Mouse (Mus musculus) heart, embryonic 11.5 days (tissue): ENCODE measurements around the gene Rab31. TPM values are rescaled to one million over a fixed set of nuclear protein-coding genes. Genes with fewer than 3 reads are reported as not detected.

Experiments
- ATAC-seq: fragments of 200-750 bp; cut with Nextera tagmentation; replicated peaks from 2 replicates; pipeline ENCODE4 v1.8.0; 2017; ENCODE audit warnings: moderate library complexity; ENCODE audit not compliant: insufficient number of reproducible peaks, low FRiP score, low TSS enrichment
- H3K27ac ChIP-seq: fragments of 300-500 bp; sonication (generic); 2 replicates; pipeline ENCODE4 v1.5.1; 2014; ENCODE audit warnings: mild to moderate bottlenecking, low read depth, low read length
- H3K27me3 ChIP-seq: fragments of 300-500 bp; sonication (generic); 2 replicates; pipeline ENCODE4 v1.6.1; 2014; ENCODE audit warnings: mild to moderate bottlenecking, low read length, mixed read lengths; ENCODE audit not compliant: control insufficient read depth, insufficient read depth
- H3K36me3 ChIP-seq: fragments of 300-500 bp; sonication (generic); 2 replicates; pipeline ENCODE4 v1.6.1; 2014; ENCODE audit warnings: mild to moderate bottlenecking, low read length, moderate library complexity, mixed read lengths; ENCODE audit not compliant: control insufficient read depth, insufficient read depth
- H3K4me1 ChIP-seq: fragments of 300-500 bp; sonication (generic); 2 replicates; pipeline ENCODE4 v1.6.1; 2014; ENCODE audit warnings: low read length; ENCODE audit not compliant: control insufficient read depth, insufficient read depth
- H3K4me2 ChIP-seq: fragments of 300-500 bp; sonication (generic); 2 replicates; pipeline ENCODE4 v1.6.1; 2014; ENCODE audit warnings: mild to moderate bottlenecking, moderate library complexity
- H3K4me3 ChIP-seq: fragments of 300-500 bp; sonication (generic); 2 replicates; pipeline ENCODE4 v1.5.1; 2014; ENCODE audit warnings: low read depth, low read length
- H3K9ac ChIP-seq: fragments of 300-500 bp; sonication (generic); 2 replicates; pipeline ENCODE4 v1.6.1; 2014; ENCODE audit warnings: mild to moderate bottlenecking, low read depth, low read length, moderate library complexity
- H3K9me3 ChIP-seq: fragments of 300-500 bp; sonication (generic); replicated peaks from 2 replicates; pipeline ENCODE4 v1.6.1; 2016; ENCODE audit warnings: low read length; ENCODE audit not compliant: control insufficient read depth
- WGBS: fragments of 180-500 bp; shearing (Covaris S2); extraction: QIAGEN DNeasy Blood & Tissue Kit; methylation state at CpG from one replicate; pipeline ENCODE4 v1.1.7; 2014; ENCODE audit not compliant: insufficient replicate concordance; 5-methylcytosine and 5-hydroxymethylcytosine counted together
- polyA plus RNA-seq: library from polyadenylated mRNA; unstranded; fragments of >200 nt; fragmentation: Nextera tagmentation; extraction: Ambion mirVana; gene quantifications from 2 replicates; pipeline ENCODE4 v1.2.1, GENCODE M21; 2014

The Rab31 gene
- 32.7 and 33.2 TPM in 2 replicates for polyA plus RNA-seq

DNA sequence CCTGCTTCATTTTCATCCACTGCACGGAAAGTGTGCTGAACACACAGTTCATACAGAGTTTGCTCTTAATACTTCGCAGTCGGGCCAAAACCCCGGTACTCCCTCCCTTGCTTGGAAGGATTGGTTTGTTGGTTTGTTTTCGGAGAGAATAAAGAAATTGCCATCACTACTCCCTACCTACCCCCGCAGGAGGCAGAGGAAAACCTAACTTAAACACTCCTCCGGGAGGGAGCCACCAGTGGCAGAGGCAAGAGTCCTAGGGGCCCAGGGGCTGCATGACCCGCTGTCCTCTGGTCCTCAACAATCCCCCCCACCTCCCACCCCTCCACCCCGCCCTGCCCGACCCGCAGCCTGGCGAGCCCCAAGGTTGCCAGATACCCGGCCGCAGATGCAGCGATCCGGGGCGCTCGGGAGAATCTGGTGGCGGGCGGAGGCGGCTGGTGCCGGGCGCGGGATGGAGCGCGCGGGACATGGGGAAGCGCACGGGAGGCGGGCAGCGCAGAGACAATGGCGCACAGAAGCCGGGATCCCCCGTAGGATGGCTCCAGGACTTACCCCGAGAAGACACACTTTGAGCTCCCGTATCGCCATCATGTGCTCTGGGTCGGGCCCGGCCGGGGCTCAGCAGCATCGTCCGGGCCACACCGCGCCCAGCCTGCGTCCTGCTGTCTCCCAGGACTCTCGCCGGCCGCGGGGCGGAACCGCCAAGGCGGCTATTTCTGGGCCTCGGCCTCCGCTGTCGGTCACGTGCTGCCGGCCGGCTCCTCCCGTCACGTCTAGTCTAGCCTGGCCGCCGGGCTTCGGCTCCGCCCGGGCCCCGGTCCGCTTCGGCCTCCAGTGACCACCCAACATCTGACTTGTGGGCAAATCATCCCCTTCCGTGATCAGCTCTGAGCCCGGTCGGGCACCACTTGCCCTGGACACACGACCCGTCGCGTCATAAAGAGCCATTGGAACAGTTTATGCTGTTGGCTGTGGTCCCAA lies at the start of gene Rab31:
Rab31 (minus strand) TSS at position 802 of the 984 bp plus-strand sequence.
- no peaks in the 10 kb centered on the region for H3K36me3 ChIP-seq
- no peaks in the 10 kb centered on the region for H3K9me3 ChIP-seq
- peak within 1 kb of the TSS; percentile 84 for H3K9ac ChIP-seq
- H3K4me2 ChIP-seq: peak within 1 kb of the TSS; percentile 94
- H3K4me3 ChIP-seq: peak within 1 kb of the TSS; percentile 75
- peaks cover 26% of the 10 kb centered on the region for H3K4me1 ChIP-seq
- peak within 1 kb of the TSS; percentile 35; the same call in 1 of the 2 replicates for H3K27ac ChIP-seq
- WGBS: under 1% methylated on average over 74 of the region's 75 CpGs
- no peaks in the 10 kb centered on the region for H3K27me3 ChIP-seq
- peak; percentile 82 for ATAC-seq

- WGBS: 58% methylated on average over 5 of the region's 5 CpGs
- no peak overlapping the region for H3K27ac ChIP-seq
- H3K36me3 ChIP-seq: peaks cover 31% of the 10 kb centered on the region
- no peak overlapping the region for H3K4me2 ChIP-seq
- H3K9me3 ChIP-seq: no peaks in the 10 kb centered on the region
- no peak for ATAC-seq
- H3K27me3 ChIP-seq: no peaks in the 10 kb centered on the region
- no peak overlapping the region for H3K4me3 ChIP-seq
- H3K9ac ChIP-seq: no peak overlapping the region
- 0 out of 2 replicates have a peak, but pooled peaks cover 3% of the 10 kb centered on the region for H3K4me1 ChIP-seq
These were observed 47.6 kb upstream of the Rab31 start for GRCm38 (mm10) chr17:65820197-65820596.

DNA sequence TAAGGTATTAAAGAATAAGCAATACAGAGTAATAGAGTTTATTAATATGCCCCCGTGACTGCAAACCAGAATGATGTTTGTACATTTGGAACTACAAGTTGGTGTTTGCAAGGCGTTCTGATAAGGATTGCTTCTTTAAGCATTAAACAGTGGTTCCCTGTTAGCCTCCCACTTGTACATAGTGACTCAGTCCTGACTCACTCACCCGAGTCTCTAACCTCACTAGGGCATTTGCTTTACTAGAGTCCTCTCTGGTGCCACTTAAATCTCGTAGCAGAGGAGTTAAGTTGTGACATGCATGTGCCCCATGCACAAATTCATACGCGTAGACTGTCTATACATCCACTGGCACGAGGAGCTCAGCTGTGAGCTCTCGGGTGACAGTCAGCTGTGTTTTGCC lies 41.2 kb upstream of the Rab31 start:
- Histone ChIP-seq H3K36me3 (peaks cover 43% of the 10 kb centered on the region), H3K9me3 (no peaks in the 10 kb centered on the region), H3K4me3 (no peak overlapping the region), H3K27me3 (no peaks in the 10 kb centered on the region), H3K4me2 (no peak overlapping the region), H3K4me1 (no peaks in the 10 kb centered on the region), H3K27ac (no peak overlapping the region), H3K9ac (no peak overlapping the region)
- no peak for ATAC-seq
- WGBS: 94% methylated on average over 8 of the region's 8 CpGs

DNA sequence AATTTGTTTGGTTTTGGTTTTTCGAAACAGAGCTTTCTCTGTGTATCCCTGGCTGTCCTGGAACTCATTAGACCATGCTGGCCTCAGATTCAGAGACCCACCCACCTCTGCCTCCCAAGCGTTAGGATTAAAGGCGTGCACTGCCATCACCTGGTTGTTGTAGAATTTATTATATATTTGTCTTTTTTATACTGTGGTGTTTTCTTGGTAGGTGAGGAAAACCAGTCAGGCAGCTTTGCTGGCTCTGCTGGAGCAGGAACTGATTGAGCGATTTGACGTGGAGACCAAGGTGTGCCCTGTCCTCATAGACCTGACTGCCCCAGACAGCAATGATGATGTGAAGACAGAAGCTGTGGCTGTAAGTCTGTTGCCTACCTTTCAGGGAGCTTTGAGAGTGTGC lies 38.5 kb upstream of the Rab31 start:
- ATAC-seq: no peak
- WGBS: 92% methylated on average over 5 of the region's 5 CpGs

DNA sequence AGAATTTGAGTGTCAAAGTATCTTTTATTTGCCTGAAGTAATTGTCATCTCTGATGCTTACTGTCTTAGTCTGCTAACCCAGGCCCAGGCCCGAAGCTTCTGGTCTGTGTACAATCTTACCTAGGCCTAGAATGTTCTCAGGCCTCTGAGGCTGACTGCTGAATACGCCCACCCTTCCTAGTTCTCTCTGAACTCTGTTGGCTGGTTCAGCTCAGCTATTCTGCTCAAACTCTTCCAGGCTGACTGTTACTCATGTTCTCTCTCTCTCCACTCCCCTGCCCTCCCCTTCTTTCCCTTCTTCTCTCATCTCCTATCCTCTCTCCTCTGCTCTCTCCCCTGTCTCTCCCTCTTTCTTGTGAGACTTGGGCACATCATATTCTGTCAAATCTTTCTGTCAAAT lies 33.9 kb upstream of the Rab31 start:
- no peak overlapping the region for H3K4me2 ChIP-seq
- H3K4me3 ChIP-seq: no peak overlapping the region
- 0 out of 2 replicates have a peak, but pooled peaks cover 5% of the 10 kb centered on the region for H3K4me1 ChIP-seq
- no peak overlapping the region for H3K9ac ChIP-seq
- no peaks in the 10 kb centered on the region for H3K27me3 ChIP-seq
- 83% methylated on average over 2 of the region's 2 CpGs for WGBS
- no peak for ATAC-seq
- H3K36me3 ChIP-seq: peaks cover 8% of the 10 kb centered on the region
- H3K27ac ChIP-seq: no peak overlapping the region
- no peaks in the 10 kb centered on the region for H3K9me3 ChIP-seq

More for the DNA sequence above, 38.5 kb upstream of the Rab31 start:
- Histone ChIP-seq H3K4me3 (no peak overlapping the region), H3K4me2 (no peak overlapping the region), H3K36me3 (peaks cover 30% of the 10 kb centered on the region), H3K9ac (no peak overlapping the region), H3K27me3 (no peaks in the 10 kb centered on the region), H3K27ac (no peak overlapping the region), H3K9me3 (no peaks in the 10 kb centered on the region), H3K4me1 (no peaks in the 10 kb centered on the region)

GRCm38 (mm10) chr17:65805966-65806365 lies 33.4 kb upstream of the Rab31 start:
- no peak overlapping the region for H3K27ac ChIP-seq

GRCm38 (mm10) chr17:65802026-65802425 lies 29.5 kb upstream of the Rab31 start:
- peaks cover 11% of the 10 kb centered on the region for H3K4me1 ChIP-seq
- H3K27me3 ChIP-seq: no peaks in the 10 kb centered on the region
- no peak overlapping the region for H3K4me3 ChIP-seq
- peaks cover 3% of the 10 kb centered on the region for H3K36me3 ChIP-seq
- H3K4me2 ChIP-seq: no peak overlapping the region
- WGBS: 67% methylated on average over 4 of the region's 4 CpGs
- ATAC-seq: no peak
- no peak overlapping the region for H3K27ac ChIP-seq
- no peak overlapping the region for H3K9ac ChIP-seq
- no peaks in the 10 kb centered on the region for H3K9me3 ChIP-seq

More at GRCm38 (mm10) chr17:65805966-65806365, 33.4 kb upstream of the Rab31 start:
- no peak overlapping the region for H3K4me3 ChIP-seq
- 0 out of 2 replicates have a peak, but pooled peaks cover 5% of the 10 kb centered on the region for H3K4me1 ChIP-seq
- H3K27me3 ChIP-seq: no peaks in the 10 kb centered on the region
- ATAC-seq: no peak
- WGBS: 69% methylated on average over 4 of the region's 4 CpGs
- peaks cover 6% of the 10 kb centered on the region for H3K36me3 ChIP-seq
- no peak overlapping the region for H3K4me2 ChIP-seq
- H3K9ac ChIP-seq: no peak overlapping the region
- no peaks in the 10 kb centered on the region for H3K9me3 ChIP-seq

- H3K4me1 ChIP-seq: peaks cover 11% of the 10 kb centered on the region
- H3K4me3 ChIP-seq: no peak overlapping the region
- H3K4me2 ChIP-seq: no peak overlapping the region
- no peak for ATAC-seq
- peaks cover 3% of the 10 kb centered on the region; the same call in 1 of the 2 replicates for H3K36me3 ChIP-seq
- H3K9ac ChIP-seq: no peak overlapping the region
- no peaks in the 10 kb centered on the region for H3K27me3 ChIP-seq
- no peak overlapping the region for H3K27ac ChIP-seq
- 94% methylated on average over 6 of the region's 6 CpGs for WGBS
- no peaks in the 10 kb centered on the region for H3K9me3 ChIP-seq
These were observed 27.9 kb upstream of the Rab31 start for GRCm38 (mm10) chr17:65800451-65800850.
